Mouse (Mus musculus) kidney, adult 2 months (tissue): ENCODE measurements around the gene Pik3c2a.

ENCODE experiments used
- CTCF ChIP-seq: fragments of 200-500 bp; conservative IDR thresholded peaks from 2 replicates; pipeline ENCODE4 v1.5.1; 2011; ENCODE audit warnings: low read depth, mild to moderate bottlenecking, control low read depth, low read length, moderate library complexity, mixed read lengths; ENCODE audit not compliant: insufficient read depth, insufficient read length
- POLR2A ChIP-seq: fragments of 200-500 bp; IDR thresholded peaks from one replicate; pipeline ENCODE4 v1.6.1; 2011; ENCODE audit warnings: low read depth, low read length, control low read depth

DNA sequence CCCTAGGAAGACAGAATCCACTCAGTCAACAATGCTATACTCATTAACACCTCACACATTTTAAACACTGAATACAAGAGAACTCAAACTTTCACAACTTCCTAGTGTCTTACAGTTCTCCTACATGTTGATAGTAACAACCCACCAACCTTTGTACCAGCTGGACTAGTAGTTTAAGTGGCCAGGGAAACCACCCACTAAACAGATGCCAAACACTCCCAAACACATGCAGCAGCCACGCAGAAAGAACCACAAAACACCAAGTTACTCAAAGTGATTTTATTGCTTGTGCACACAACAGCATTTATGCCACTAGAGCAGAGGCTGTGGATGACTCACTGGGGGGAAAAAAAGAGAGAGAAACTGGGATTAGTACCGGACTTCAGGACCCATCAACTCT is 112.0 kb downstream of the Pik3c2a start:
- TF ChIP-seq POLR2A = no peak
- TF ChIP-seq CTCF = no peak
